Mouse (Mus musculus) liver, embryonic 14.5 days (tissue): ENCODE results near the gene Ap5z1. TPM values are rescaled to one million over a fixed set of nuclear protein-coding genes. Genes with fewer than 3 reads are reported as not detected.

Source experiments
- ATAC-seq: fragments of 200-750 bp; cut with Nextera tagmentation; 2 replicates; pipeline ENCODE4 v1.8.0; 2017; ENCODE audit warnings: moderate number of reproducible peaks, mild to moderate bottlenecking, moderate library complexity; ENCODE audit not compliant: insufficient read depth
- DNase-seq, 3 experiments: peaks; one replicate each; pipeline ENCODE4 v3.0.0-alpha.2; 2012 to 2013; ENCODE audit warnings: low read depth in 3 of 3, low spot score in 3 of 3
- H3K27ac ChIP-seq: fragments of 300-500 bp; sonication (generic); 2 replicates; pipeline ENCODE4 v1.5.1; 2014; ENCODE audit warnings: moderate library complexity, mild to moderate bottlenecking, control low read depth, inconsistent platforms
- H3K27me3 ChIP-seq: fragments of 300-500 bp; sonication (generic); 2 replicates; pipeline ENCODE4 v1.6.1; 2014; ENCODE audit warnings: mild to moderate bottlenecking, low read length, moderate library complexity; ENCODE audit not compliant: control insufficient read depth, insufficient read depth
- H3K36me3 ChIP-seq: fragments of 300-500 bp; sonication (generic); replicated peaks from 2 replicates; pipeline ENCODE4 v1.6.1; 2014; ENCODE audit warnings: low read depth; ENCODE audit not compliant: control insufficient read depth, insufficient read depth
- H3K4me1 ChIP-seq, 2 experiments: fragments of 200-500 bp in 1 of 2; fragments of 300-500 bp in 1 of 2; sonication (generic) in 1 of 2; replicated peaks; 2 replicates each; pipeline ENCODE4 v1.6.1; 2012 to 2014; ENCODE audit warnings: antibody characterized with exemption in 1 of 2, inconsistent platforms in 1 of 2, low read length in 1 of 2; ENCODE audit not compliant: control insufficient read depth in 2 of 2, insufficient read depth in 2 of 2
- H3K4me2 ChIP-seq: fragments of 300-500 bp; sonication (generic); 2 replicates; pipeline ENCODE4 v1.6.1; 2014; ENCODE audit warnings: low read depth, mild to moderate bottlenecking, control low read depth, moderate library complexity
- H3K4me3 ChIP-seq, 2 experiments: fragments of 200-500 bp in 1 of 2; fragments of 300-500 bp in 1 of 2; sonication (generic) in 1 of 2; 2 replicates each; pipeline ENCODE4 v1.5.1; 2012 to 2014; ENCODE audit warnings: low read depth in 2 of 2, low read length in 2 of 2, mild to moderate bottlenecking in 2 of 2, control low read depth in 1 of 2, inconsistent platforms in 1 of 2, moderate library complexity in 1 of 2; ENCODE audit not compliant: insufficient read depth in 1 of 2
- H3K9ac ChIP-seq: fragments of 300-500 bp; sonication (generic); replicated peaks from 2 replicates; pipeline ENCODE4 v1.6.1; 2014; ENCODE audit warnings: mild to moderate bottlenecking, control low read depth, moderate library complexity
- H3K9me3 ChIP-seq: fragments of 300-500 bp; sonication (generic); 2 replicates; pipeline ENCODE4 v1.6.1; 2016; ENCODE audit warnings: low read length, mixed read lengths; ENCODE audit not compliant: control insufficient read depth
- CTCF ChIP-seq: IDR thresholded peaks from 2 replicates; pipeline ENCODE4 v1.5.1; 2016; ENCODE audit warnings: antibody characterized with exemption, low read depth, control low read depth
- EP300 ChIP-seq: IDR thresholded peaks from 2 replicates; pipeline ENCODE4 v1.6.1; 2016; ENCODE audit warnings: antibody characterized with exemption, low read depth
- WGBS: fragments of 180-500 bp; shearing (Covaris S2); extraction: QIAGEN DNeasy Blood & Tissue Kit; methylation state at CpG from one replicate; pipeline ENCODE4 v1.1.7; 2014; ENCODE audit not compliant: insufficient replicate concordance; 5-methylcytosine and 5-hydroxymethylcytosine counted together
- polyA plus RNA-seq, 2 experiments: library from polyadenylated mRNA; depleted of rRNA in 1 of 2; stranded (reverse) in 1 of 2; unstranded in 1 of 2; fragments of >200 nt; fragmentation: Nextera tagmentation in 1 of 2; extraction: Ambion mirVana in 1 of 2; gene quantifications; 2 replicates each; pipeline versions ENCODE4 v1.2.1 to v1.2.3; 2012 to 2014

The Ap5z1 gene
- polyA plus RNA-seq, 2 experiments = 3.5 to 5.8 TPM

DNA sequence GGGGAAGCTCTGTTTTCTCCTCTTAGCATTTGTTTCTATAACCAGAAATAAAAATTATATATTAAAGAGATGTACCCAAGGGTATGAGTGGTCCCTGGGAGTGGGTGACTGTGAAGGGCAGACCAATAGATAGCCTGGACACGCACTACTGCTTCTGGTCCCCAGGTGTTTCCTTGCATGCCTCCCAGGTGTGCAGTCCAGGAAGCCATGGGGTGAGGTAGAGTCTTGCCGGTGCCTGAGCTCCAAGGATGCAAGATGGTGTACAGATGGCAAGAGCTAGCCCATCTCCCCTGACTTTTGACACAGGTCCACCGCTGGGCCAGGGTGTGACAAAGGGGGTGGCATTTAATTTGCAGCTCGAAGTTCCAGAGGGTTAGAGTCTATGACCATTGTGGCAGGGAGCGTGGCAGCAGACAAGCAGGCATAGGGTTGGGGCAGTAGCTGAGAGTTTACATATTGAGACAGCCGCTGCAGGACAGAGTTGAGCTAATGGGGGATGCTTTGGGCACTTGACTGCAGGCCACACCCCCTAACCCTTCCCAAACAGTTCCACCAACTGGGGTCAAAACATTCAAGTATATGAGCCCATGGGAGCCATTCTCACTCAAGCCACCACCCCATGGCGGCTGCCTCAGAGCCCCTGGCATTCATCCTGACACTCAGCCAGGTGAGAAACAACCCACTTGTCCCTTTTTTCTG is 1.7 kb upstream of the Ap5z1 start:
- Histone ChIP-seq H3K4me1 (peaks cover 7 to 13% of the 10 kb centered on the region in 2 experiments), H3K27me3 (no peaks in the 10 kb centered on the region), H3K4me2 (no peak overlapping the region), H3K4me3 (no peak overlapping the region), H3K9me3 (no peaks in the 10 kb centered on the region), H3K27ac (no peak overlapping the region), H3K9ac (no peak overlapping the region), H3K36me3 (no peaks in the 10 kb centered on the region)
- ATAC-seq (no peak), DNase-seq (no peak)
- WGBS = 85% methylated on average over 7 of the region's 7 CpGs
- TF ChIP-seq CTCF (no peak), EP300 (no peak)

DNA sequence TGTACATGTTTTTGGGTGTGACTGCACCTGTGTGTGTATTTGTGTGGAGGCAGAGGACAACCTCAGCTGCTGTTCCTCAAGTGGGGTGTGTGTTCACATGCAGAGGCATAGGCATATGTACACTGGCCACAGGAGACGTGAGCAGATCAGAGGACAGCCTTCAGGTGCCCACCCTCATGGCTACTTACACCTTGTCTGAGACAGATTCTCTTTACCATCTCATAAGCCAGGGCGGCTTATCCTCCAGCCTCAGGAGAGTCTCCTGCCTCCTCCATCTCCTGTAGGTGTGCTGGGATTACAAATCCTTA is 1.1 kb upstream of the Ap5z1 start:
- no peak for ATAC-seq
- 81% methylated on average over 2 of the region's 2 CpGs for WGBS
- H3K27ac ChIP-seq = no peak overlapping the region

DNA sequence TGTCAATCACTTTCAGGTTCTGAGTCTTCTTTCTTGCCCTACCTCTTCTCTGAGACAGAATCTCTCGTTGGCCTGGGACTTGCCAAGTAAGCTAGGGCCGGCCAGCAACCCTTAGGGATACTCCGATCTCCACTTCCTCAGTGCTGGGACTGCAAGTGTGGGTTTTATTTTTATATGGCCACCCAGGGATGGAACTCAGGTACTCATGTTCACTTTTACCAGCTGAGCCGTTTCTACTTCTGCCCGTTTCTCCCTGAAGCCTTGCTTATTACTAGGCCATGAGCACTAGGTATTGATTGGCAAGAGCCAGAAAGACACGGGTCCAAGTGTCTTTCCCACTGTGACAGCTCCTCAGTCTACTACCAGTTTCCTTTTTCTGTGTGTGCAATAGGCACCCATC is 733 bp upstream of the Ap5z1 start:
- Histone ChIP-seq H3K4me3 (peak overlapping the region; percentile 93 to 95; a peak in 3 of 4 replicates), H3K4me2 (peak overlapping the region; percentile 76), H3K4me1 (peaks cover 7 to 13% of the 10 kb centered on the region in 2 experiments), H3K36me3 (no peaks in the 10 kb centered on the region; the same call in 1 of the 2 replicates), H3K27ac (peak overlapping the region; percentile 64), H3K9me3 (no peaks in the 10 kb centered on the region), H3K9ac (peak overlapping the region; percentile 57), H3K27me3 (no peaks in the 10 kb centered on the region)
- 82% methylated on average over 6 of the region's 6 CpGs for WGBS
- ATAC-seq (no peak), DNase-seq (no peak)
- TF ChIP-seq EP300 (no peak), CTCF (no peak)

More for the DNA sequence above, 1.1 kb upstream of the Ap5z1 start:
- Histone ChIP-seq H3K4me3 (no peak overlapping the region), H3K27me3 (no peaks in the 10 kb centered on the region), H3K4me1 (peaks cover 7 to 13% of the 10 kb centered on the region in 2 experiments), H3K4me2 (no peak overlapping the region), H3K36me3 (no peaks in the 10 kb centered on the region), H3K9ac (no peak overlapping the region), H3K9me3 (no peaks in the 10 kb centered on the region)
- DNase-seq = no peak
- TF ChIP-seq EP300 (no peak), CTCF (no peak)

DNA sequence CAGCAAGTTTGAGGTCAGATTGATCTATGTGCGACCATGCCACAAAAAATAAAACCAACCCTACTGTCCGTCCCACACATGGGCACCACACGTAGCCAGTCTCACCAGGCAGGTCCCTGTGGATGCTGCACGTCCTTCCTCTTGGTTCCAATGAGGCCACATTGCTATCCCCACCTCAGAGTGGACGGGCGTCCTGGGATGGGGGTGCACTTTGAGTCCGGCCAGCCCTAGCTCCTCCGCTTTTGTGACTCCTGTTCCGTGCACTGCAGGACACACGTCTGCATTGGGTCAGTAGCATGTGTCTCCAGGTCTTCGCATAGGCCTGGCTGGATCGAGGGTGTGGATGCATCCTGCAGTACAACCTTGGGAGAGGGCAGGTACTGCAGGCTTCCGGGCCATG is 4.6 kb downstream of the Ap5z1 start:
- ATAC-seq (no peak), DNase-seq (no peak)
- H3K27me3 ChIP-seq = no peaks in the 10 kb centered on the region
- 79% methylated on average over 13 of the region's 13 CpGs for WGBS
- no peak for TF ChIP-seq EP300
- TF ChIP-seq CTCF = no peak
- H3K4me2 ChIP-seq = no peak overlapping the region
- H3K36me3 ChIP-seq = peaks cover 2% of the 10 kb centered on the region; the same call in 1 of the 2 replicates
- peaks cover 4 to 9% of the 10 kb centered on the region in 2 experiments for H3K4me1 ChIP-seq
- H3K9ac ChIP-seq = no peak overlapping the region
- H3K4me3 ChIP-seq = no peak overlapping the region
- no peaks in the 10 kb centered on the region for H3K9me3 ChIP-seq
- no peak overlapping the region for H3K27ac ChIP-seq

DNA sequence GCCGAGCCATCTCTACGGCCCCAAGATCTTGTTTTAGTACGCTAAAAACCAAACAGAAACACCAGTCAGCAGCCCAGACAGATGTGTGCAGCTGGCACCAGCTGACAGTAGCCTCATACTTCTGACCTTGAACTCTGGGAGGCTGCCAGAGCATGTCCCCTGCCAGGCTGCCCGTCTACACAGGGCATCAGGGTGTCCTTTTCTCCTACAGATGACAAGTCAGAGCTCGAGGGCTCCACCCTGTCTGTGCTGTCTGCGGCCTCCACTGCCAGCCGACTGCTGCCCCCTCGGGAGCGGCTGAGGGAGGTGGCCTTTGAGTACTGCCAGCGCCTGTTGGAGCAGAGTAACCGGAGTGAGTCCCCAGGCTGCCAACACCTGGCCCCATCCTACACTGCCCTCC is 6.1 kb downstream of the Ap5z1 start:
- WGBS = 84% methylated on average over 11 of the region's 11 CpGs
- Histone ChIP-seq H3K4me2 (no peak overlapping the region), H3K4me1 (peaks cover 2% of the 10 kb centered on the region in 2 experiments), H3K36me3 (peaks cover 2% of the 10 kb centered on the region; the same call in 1 of the 2 replicates), H3K9ac (no peak overlapping the region), H3K27ac (no peak overlapping the region), H3K9me3 (no peaks in the 10 kb centered on the region), H3K27me3 (no peaks in the 10 kb centered on the region), H3K4me3 (no peak overlapping the region)
- TF ChIP-seq EP300 (no peak), CTCF (no peak)
- ATAC-seq (no peak), DNase-seq (no peak)
